ENCODE assay signal across 11 mouse cellular contexts in genomic region chr9:59760515-59760914, GRCm38 (mm10). TPM values are rescaled to one million over a fixed set of nuclear protein-coding genes. Genes with fewer than 3 reads are reported as not detected.
A peak's percentile ranks its signal among the peaks of the same experiment; 100 is the strongest.
DNase-seq lines count a peak whose midpoint lies in the region; ATAC-seq lines count a peak whose summit lies in the region.
"Had no signal": no experiment of that assay in that cellular context is flagged by ENCODE, and none has a peak within 500 bp of the region (broad histone marks: within the 10 kb centered on the region; RNA-seq: fewer than 3 reads in every experiment).

No protein-coding gene starts in this region.

- 76% methylated on average over 3 of the region's 3 CpGs for WGBS in kidney, embryonic 16.5 days

- H3K4me3 ChIP-seq in kidney, embryonic 16.5 days (ENCODE audit: low read length) = no peak overlapping the region
- H3K4me3 ChIP-seq: embryonic facial prominence, embryonic 12.5 days; heart, embryonic 15.5 days; kidney, embryonic 15.5 days had no signal

- no peak overlapping the region for H3K9ac ChIP-seq in kidney, embryonic 16.5 days (replicated peaks; ENCODE audit: low read length)
- H3K9ac ChIP-seq: embryonic facial prominence, embryonic 12.5 days; heart, embryonic 15.5 days; kidney, embryonic 15.5 days had no signal

- H3K27ac ChIP-seq in kidney, embryonic 16.5 days (ENCODE audit: low read length) = no peak overlapping the region
- H3K27ac ChIP-seq: embryonic facial prominence, embryonic 12.5 days; heart, embryonic 15.5 days; kidney, embryonic 15.5 days had no signal

- ATAC-seq in kidney, embryonic 16.5 days (ENCODE audit: low FRiP score, low TSS enrichment) = no peak
- no peak for ATAC-seq in erythroid progenitor cell, adult 5-6 weeks (replicated peaks; ENCODE audit: low FRiP score, poor library complexity, severe bottlenecking)

- no peaks in the 10 kb centered on the region for H3K27me3 ChIP-seq in kidney, embryonic 16.5 days (ENCODE audit: insufficient read depth, low read length)
- H3K27me3 ChIP-seq: embryonic facial prominence, embryonic 12.5 days; heart, embryonic 15.5 days; kidney, embryonic 15.5 days had no signal

- DNase-seq in adrenal gland, postnatal 14 days = peak; percentile 29
- DNase-seq in adrenal gland, adult 2 months = no peak
- DNase-seq in kidney, postnatal 36 days = peak; percentile 27 to 30
- DNase-seq in CD4-positive, CD25-positive, alpha-beta regulatory T cell, adult 2 months (ENCODE audit: low read depth, low spot score) = peak; percentile 48
- peak; percentile 30 for DNase-seq in induced T-regulatory cell, adult 2 months (ENCODE audit: low read depth)
- DNase-seq in retina, postnatal 1 day = no peak

- H3K9me3 ChIP-seq in kidney, embryonic 16.5 days (ENCODE audit: low read length) = no peaks in the 10 kb centered on the region
- H3K9me3 ChIP-seq: embryonic facial prominence, embryonic 12.5 days; heart, embryonic 15.5 days; kidney, embryonic 15.5 days had no signal

- no peaks in the 10 kb centered on the region for H3K36me3 ChIP-seq in kidney, embryonic 16.5 days (ENCODE audit: insufficient read depth, low read length)
- H3K36me3 ChIP-seq: embryonic facial prominence, embryonic 12.5 days; heart, embryonic 15.5 days; kidney, embryonic 15.5 days had no signal

- H3K4me1 ChIP-seq in kidney, embryonic 16.5 days (ENCODE audit: insufficient read depth, low read length) = peaks cover 5% of the 10 kb centered on the region; the same call in 1 of the 2 replicates
- H3K4me1 ChIP-seq: embryonic facial prominence, embryonic 12.5 days; heart, embryonic 15.5 days had no signal

- no peak overlapping the region for H3K4me2 ChIP-seq in kidney, embryonic 16.5 days (replicated peaks; ENCODE audit: low read depth, low read length)
- H3K4me2 ChIP-seq: embryonic facial prominence, embryonic 12.5 days; heart, embryonic 15.5 days; kidney, embryonic 15.5 days had no signal

RNA-seq across cellular contexts. Expression of gene Myo9a, which starts 9.8 kb away (rescaled TPM):
- 14.1 and 18.9 TPM in 2 replicates for total RNA-seq in adrenal gland, postnatal 14 days (2021)
- total RNA-seq in adrenal gland, adult 2 months (2021) = 10 to 100 TPM; 14.1 to 17.5 TPM
- polyA plus RNA-seq in adrenal gland, adult 2 months (2012; rRNA removed) = 0.28 and 0.45 TPM in 2 replicates
- polyA plus RNA-seq in kidney, embryonic 16.5 days (2015; fragmentation: Nextera tagmentation; extraction: Ambion mirVana) = 17.3 and 18.2 TPM in 2 replicates
- total RNA-seq in erythroid progenitor cell, adult 5-6 weeks (2015; ENCODE audit: low replicate concordance) = 37.3 and 39.6 TPM in 2 replicates
- total RNA-seq in erythroid progenitor cell, adult 5-6 weeks (2017; ENCODE audit: low replicate concordance) = 38.5 and 40.3 TPM in 2 replicates

RNA-seq across cellular contexts. Expression of gene Senp8, which starts 10.0 kb away (rescaled TPM):
- 5.5 and 6.6 TPM in 2 replicates for total RNA-seq in adrenal gland, postnatal 14 days (2021)
- 10 to 100 TPM in 1 of 2 experiments, 1 to 10 TPM in 1; 7.5 to 10.4 TPM for total RNA-seq in adrenal gland, adult 2 months (2021)
- 0.65 and 2.7 TPM in 2 replicates for polyA plus RNA-seq in adrenal gland, adult 2 months (2012; rRNA removed)
- 11.9 and 13.2 TPM in 2 replicates for polyA plus RNA-seq in kidney, embryonic 16.5 days (2015; fragmentation: Nextera tagmentation; extraction: Ambion mirVana)
- 0.36 and 3.8 TPM in 2 replicates for total RNA-seq in erythroid progenitor cell, adult 5-6 weeks (2015; ENCODE audit: low replicate concordance)
- total RNA-seq in erythroid progenitor cell, adult 5-6 weeks (2017; ENCODE audit: low replicate concordance) = 0.77 and 5.5 TPM in 2 replicates

Comparison
In these comparisons a context has a peak if more than half of its experiments do, and no peak if none do; other contexts are left out.
1. DNase-seq: peak in adrenal gland, postnatal 14 days (single experiment), kidney, postnatal 36 days (2 of 2), CD4-positive, CD25-positive, alpha-beta regulatory T cell, adult 2 months (single experiment) and induced T-regulatory cell, adult 2 months (single experiment); none in adrenal gland, adult 2 months (single experiment) and retina, postnatal 1 day (single experiment).